Mouse (Mus musculus): Measurements from ENCODE around the gene Swt1.

GRCm38 (mm10) chr1:151461265-151461664 lies 33.0 kb upstream of the Swt1 start:
- TF ChIP-seq CTCF (IDR thresholded peaks at IDR 0.05; ENCODE audit: low read depth, low read length) (peak; percentile 75), POLR2A (IDR thresholded peaks at IDR 0.05; ENCODE audit: insufficient read depth, low read length) (no peak), EP300 (IDR thresholded peaks at IDR 0.05; ENCODE audit: insufficient read depth, low read depth, low read length) (no peak)

Measured in ES-Bruce4 (cell line).